Mouse (Mus musculus) lung, postnatal 0 days (tissue): ENCODE measurements at regions not wholly inside any gene's neighbourhood (a gene's known extent, or its start where the extent isn't known, plus 50 kb on each side); places are given as distances from the start of the nearest gene placed in this dataset.

Experiments
- CTCF ChIP-seq: IDR thresholded peaks from 2 replicates; pipeline ENCODE4 v1.5.1; 2016; ENCODE audit warnings: antibody characterized with exemption, mild to moderate bottlenecking
- EP300 ChIP-seq: IDR thresholded peaks from 2 replicates; pipeline ENCODE4 v1.6.1; 2016; ENCODE audit warnings: antibody characterized with exemption, mild to moderate bottlenecking, control low read depth

DNA sequence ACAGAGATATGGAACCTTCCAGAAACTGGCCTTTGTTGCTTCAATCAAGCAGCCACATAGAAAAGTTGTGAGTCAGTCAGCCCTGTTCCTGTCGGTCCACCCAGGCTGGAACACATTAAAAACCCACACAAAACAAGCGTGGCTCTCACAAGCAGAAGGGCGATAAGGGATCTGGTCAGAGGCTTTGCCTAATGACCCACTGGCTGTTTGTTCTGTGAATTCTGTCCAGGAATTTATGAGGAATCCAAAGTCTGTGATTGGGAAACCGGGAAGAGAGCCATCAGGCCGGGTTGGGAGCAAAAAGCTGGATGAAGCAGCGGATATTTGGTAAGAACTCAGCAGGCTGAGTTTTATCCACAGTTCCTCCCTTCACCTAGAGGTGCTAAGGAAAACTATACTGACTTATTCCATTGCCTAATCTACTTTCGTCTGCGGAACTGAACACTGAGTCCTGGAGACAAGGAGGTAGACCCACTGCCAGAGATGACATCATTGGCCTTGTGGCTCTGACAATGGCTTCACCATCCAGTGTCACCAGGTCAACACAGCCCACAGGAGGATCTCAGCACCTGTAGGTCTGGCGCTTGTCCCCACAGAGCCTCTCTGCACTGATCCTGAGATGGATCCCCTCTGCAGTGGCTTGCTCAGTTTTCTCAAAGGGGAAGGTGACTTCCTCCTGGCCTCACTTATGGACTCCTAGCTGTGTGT lies 228.5 kb downstream of the Fam43a start:
- TF ChIP-seq CTCF (0 out of 2 replicates have a peak, but pooled peaks have one; percentile 2), EP300 (peak; percentile 84)
